Mouse (Mus musculus): ENCODE data around the gene Cdh23.

- TF ChIP-seq CTCF (IDR thresholded peaks at IDR 0.05), result no peak
- no peak; the same call in 1 of the 2 replicates for TF ChIP-seq EP300 (IDR thresholded peaks at IDR 0.05)
Measured at GRCm38 (mm10) chr10:60351248-60351647, 345.0 kb downstream of the Cdh23 start.

Measured in lung, postnatal 0 days (tissue).